Mouse (Mus musculus) CH12.LX (cell line): ENCODE data around the gene Kansl1l.

Source experiments
- BHLHE40 ChIP-seq: IDR thresholded peaks from 2 replicates; pipeline ENCODE4 v1.6.1; 2011; ENCODE audit warnings: mild to moderate bottlenecking, low read depth, low read length, improper control_type of control experiment
- CTCF ChIP-seq, 2 experiments: IDR thresholded peaks in 1 of 2; conservative IDR thresholded peaks in 1 of 2; 2 replicates each; pipeline ENCODE4 v1.5.1; 2011 to 2012; ENCODE audit warnings: low read depth in 2 of 2, low read length in 2 of 2, improper control_type of control experiment in 1 of 2, inconsistent platforms in 1 of 2, mild to moderate bottlenecking in 1 of 2, moderate library complexity in 1 of 2
- EP300 ChIP-seq: IDR thresholded peaks from 2 replicates; pipeline ENCODE4 v1.6.1; 2011; ENCODE audit warnings: low read length, improper control_type of control experiment
- HCFC1 ChIP-seq: IDR thresholded peaks from 2 replicates; pipeline ENCODE4 v1.6.1; 2012; ENCODE audit warnings: low read depth, mild to moderate bottlenecking, inconsistent platforms, low read length, improper control_type of control experiment
- JUN ChIP-seq: IDR thresholded peaks from 2 replicates; pipeline ENCODE4 v1.6.1; 2011; ENCODE audit warnings: low read depth, mild to moderate bottlenecking, low read length, improper control_type of control experiment, moderate library complexity; ENCODE audit not compliant: insufficient read depth
- JUND ChIP-seq: conservative IDR thresholded peaks from 2 replicates; pipeline ENCODE4 v1.6.1; 2011; ENCODE audit warnings: low read depth, low read length, improper control_type of control experiment
- MAX ChIP-seq: IDR thresholded peaks from 2 replicates; pipeline ENCODE4 v1.6.1; 2011; ENCODE audit warnings: low read length, improper control_type of control experiment
- MYC ChIP-seq: IDR thresholded peaks from 2 replicates; pipeline ENCODE4 v1.6.1; 2011; ENCODE audit warnings: low read depth, mild to moderate bottlenecking, improper control_type of control experiment, low read length
- NELFE ChIP-seq: IDR thresholded peaks from 2 replicates; pipeline ENCODE4 v1.6.1; 2011; ENCODE audit warnings: low read depth, low read length, improper control_type of control experiment
- POLR2A ChIP-seq: IDR thresholded peaks from 2 replicates; pipeline ENCODE4 v1.6.1; 2011; ENCODE audit warnings: low read depth, mild to moderate bottlenecking, improper control_type of control experiment, low read length
- RAD21 ChIP-seq: IDR thresholded peaks from 2 replicates; pipeline ENCODE4 v1.6.1; 2011; ENCODE audit warnings: low read depth, mild to moderate bottlenecking, low read length, improper control_type of control experiment, moderate library complexity
- USF1 ChIP-seq: IDR thresholded peaks from 2 replicates; pipeline ENCODE4 v1.6.1; 2014; ENCODE audit warnings: low read depth, mild to moderate bottlenecking, inconsistent platforms, low read length, improper control_type of control experiment
- ZKSCAN1 ChIP-seq: IDR thresholded peaks from 2 replicates; pipeline ENCODE4 v1.6.1; 2012; ENCODE audit warnings: low read depth, inconsistent platforms, low read length, improper control_type of control experiment, borderline replicate concordance

GRCm38 (mm10) chr1:66682974-66683373 is 134.4 kb downstream of the Kansl1l start:
- no peak for TF ChIP-seq MYC
- TF ChIP-seq POLR2A = no peak
- no peak for TF ChIP-seq CTCF (conservative IDR thresholded peaks at IDR 0.05 in 1 of 2, IDR thresholded peaks at IDR 0.05 in 1 of 2; ENCODE audit: low read depth in 2 of 2, low read length in 2 of 2)
- TF ChIP-seq BHLHE40 = no peak
- no peak for TF ChIP-seq ZKSCAN1
- TF ChIP-seq JUN = no peak
- no peak for TF ChIP-seq MAX
- no peak for TF ChIP-seq HCFC1
- TF ChIP-seq EP300 = no peak
- no peak for TF ChIP-seq NELFE
- no peak for TF ChIP-seq USF1
- TF ChIP-seq RAD21 = no peak
- no peak for TF ChIP-seq JUND
